Mouse (Mus musculus) G1E-ER4 (cell line): ENCODE measurements at regions not wholly inside any gene's neighbourhood (a gene's known extent, or its start where the extent isn't known, plus 50 kb on each side); places are given as distances from the start of the nearest gene placed in this dataset.

ENCODE experiments used
- GATA1 ChIP-seq: IDR thresholded peaks from one replicate; pipeline ENCODE4 v1.8.0; 2012; ENCODE audit warnings: low read length, inconsistent platforms

DNA sequence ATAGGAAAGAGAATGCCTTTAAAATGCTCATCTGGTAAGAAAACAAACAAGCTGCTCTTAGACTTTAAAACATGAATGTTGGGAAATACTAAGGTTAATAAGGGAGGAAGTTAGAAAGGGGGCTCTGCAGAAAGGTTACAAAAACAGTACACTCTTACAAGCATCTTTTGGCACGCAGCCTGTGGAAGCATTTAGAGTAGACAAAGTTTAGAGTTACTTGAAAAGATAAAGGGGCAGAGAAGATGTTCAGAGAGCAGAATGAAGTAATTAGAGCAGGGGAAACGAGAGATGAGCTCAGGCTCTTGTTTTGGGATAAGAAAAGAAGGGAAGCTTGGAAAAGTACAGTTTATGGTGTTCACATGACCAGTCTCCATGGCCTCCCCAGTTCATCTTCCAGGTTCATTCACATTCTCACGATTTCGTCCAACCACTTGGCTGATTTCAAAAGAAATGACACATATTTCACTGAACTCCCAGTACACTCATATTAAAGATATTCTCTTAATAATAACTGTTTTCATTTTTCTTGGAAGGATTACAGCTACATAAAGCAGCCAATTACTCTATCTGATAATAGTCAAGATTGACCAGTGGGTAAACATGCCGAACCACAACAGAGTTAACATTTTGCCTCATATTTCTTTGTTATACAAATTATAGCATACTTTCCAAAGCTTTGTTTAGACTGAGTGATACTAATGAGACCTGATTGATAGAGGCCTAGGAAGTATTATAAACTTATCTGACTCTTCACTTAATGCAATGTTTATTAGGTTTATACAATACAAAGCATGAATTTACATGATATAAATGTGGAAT is 1404.2 kb upstream of the Zeb2 start:
- no peak for TF ChIP-seq GATA1

DNA sequence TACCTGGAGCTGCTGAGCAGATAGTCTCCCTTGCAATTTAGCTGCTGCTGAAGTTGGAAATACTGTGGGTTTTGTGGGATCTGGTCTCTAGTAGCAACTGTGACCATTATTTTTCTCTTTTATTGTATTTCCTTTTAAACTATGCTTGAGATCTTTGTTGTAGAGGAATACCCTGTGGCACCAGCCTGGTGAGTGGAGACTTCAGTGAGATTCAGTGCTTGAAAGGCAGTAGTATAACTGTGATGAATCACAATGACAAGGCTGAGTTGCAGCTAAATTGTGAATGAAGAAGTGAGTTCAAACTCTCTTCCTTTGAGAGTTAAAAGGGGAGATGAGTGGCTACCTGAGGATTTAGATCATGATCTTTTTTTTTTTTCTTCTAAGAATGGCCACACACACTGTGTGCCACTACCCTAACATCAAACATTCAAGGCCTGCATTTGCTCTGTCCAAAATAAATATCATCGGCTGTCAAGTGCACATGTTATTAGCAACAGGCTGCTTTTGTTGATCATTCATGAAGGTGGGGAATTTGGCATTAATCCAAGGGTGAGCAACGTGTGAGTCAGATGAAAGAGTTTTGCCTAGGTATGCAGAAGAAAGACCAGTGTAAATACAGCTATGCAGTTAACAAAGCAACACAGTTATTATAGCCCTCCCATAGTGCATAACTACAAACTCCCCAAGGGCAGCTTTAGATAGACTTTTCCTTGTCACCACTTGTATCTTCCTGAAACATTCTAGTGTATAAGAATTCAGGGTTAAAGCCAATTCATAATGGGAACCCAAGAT is 1395.2 kb upstream of the Zeb2 start:
- TF ChIP-seq GATA1: no peak

DNA sequence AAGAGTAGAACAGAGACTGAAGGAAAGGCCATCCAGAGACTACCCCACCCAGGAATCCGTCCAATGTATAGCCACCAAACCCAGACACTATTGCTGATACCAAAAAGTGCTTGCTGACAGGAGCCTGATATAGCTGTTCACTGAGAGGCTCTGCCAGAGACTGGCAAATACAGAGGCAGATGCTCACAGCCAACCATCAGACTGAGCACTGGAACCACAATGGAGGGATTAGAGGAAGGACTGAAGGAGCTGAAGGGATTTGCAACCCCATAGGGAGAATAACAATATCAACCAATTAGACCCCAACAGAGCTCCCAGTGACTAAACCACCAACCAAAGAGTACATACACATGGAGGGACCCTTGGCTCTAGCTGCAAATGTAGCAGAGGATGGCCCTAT is 1389.8 kb upstream of the Zeb2 start:
- no peak for TF ChIP-seq GATA1

DNA sequence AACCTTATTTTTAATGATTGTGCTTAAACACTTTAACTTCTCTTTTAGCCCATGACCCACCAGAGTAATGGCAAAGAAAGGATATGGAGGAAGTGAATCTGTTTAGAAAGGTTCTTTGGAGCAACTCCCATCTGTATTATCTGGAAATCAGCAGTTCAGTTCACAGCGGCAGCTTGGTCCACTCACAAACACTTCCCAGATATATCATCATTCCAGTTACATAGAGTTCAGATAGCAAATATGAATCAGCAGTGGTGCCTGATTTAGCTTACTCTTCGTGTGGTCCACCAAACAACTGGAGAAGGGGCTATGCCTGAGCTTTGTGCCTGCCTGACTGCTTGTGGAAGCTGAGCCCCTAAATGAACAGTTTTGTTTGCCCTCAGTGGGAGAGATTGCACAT is 1385.9 kb upstream of the Zeb2 start:
- TF ChIP-seq GATA1: no peak

GRCm38 (mm10) chr2:46492299-46492698 is 1375.1 kb upstream of the Zeb2 start:
- no peak for TF ChIP-seq GATA1

- TF ChIP-seq GATA1: no peak
These were observed 1373.9 kb upstream of the Zeb2 start for GRCm38 (mm10) chr2:46491081-46491480.

DNA sequence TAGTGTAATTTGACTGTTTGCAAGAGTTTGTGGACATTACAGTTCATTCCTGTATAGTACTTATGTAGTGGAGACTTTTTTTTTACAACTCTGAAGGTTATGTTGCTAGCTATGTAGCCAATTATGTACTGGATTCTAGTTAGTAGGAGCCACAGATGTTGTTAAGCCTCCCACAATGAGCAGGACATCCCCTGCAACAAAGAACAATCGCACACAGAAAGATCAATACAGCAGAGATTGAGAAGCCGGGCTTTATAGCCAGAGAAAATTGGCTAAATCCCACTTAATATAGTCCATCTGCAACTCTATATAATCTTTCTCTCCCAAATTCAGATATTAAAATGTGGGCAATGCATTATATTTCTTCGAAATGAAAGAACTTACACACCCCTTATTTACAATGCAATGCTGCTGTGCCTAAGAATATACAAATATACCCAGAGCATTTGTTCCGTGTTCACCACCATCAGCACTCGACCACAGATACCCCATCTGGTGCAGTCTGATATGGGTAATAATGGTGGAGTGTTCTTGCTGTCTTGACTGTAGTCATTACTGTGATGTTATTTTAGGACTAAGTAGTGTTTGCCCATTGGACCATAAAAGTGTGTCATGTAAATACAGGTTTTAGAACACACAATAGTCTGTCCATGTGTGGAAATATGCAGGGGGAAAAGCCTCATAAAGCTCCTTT is 1351.9 kb upstream of the Zeb2 start:
- TF ChIP-seq GATA1: no peak

GRCm38 (mm10) chr2:46465389-46465788 is 1348.2 kb upstream of the Zeb2 start:
- no peak for TF ChIP-seq GATA1

DNA sequence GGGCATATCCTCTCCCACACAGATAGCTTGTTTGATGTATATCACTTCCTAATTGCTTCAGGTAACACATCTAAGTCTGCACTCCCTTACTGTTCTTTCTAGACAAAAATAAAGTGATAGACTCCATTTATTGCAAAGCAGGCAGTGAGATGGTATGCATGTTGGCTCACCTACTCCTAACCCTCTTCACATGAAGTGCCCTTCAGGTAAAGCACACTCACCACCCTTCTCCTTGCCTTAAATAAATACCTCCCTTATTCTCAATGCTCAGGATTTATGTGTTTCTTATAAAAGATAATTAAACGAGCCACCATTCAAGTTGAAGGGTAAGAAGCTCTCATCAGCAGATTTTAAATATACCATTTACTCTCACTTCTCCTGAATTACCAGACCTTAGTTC is 1347.7 kb upstream of the Zeb2 start:
- no peak for TF ChIP-seq GATA1

- no peak for TF ChIP-seq GATA1
These were observed 1345.5 kb upstream of the Zeb2 start for GRCm38 (mm10) chr2:46462670-46463069.

DNA sequence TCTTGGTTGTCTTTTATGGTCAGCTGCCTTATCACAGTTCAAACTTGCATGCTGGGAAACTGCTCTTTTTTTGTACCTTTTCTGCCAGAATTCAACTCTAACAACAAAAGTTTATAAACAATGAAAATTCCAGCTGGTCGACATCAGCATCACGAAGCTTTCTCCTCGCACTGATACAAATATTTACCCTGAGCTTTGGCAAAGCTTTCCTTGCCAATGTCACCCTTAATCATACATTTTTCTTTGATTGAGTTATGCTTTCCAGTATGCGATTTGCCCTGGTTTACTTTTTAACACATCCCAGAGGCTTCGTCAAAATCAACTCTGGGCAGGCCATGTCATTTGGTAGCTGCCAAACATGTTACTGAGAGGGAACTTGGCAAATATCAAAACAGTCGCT is 1333.5 kb upstream of the Zeb2 start:
- TF ChIP-seq GATA1: no peak

- no peak for TF ChIP-seq GATA1
These were observed 1328.1 kb upstream of the Zeb2 start for GRCm38 (mm10) chr2:46445306-46445705.

GRCm38 (mm10) chr2:46443686-46444180 is 1326.5 kb upstream of the Zeb2 start:
- no peak for TF ChIP-seq GATA1

DNA sequence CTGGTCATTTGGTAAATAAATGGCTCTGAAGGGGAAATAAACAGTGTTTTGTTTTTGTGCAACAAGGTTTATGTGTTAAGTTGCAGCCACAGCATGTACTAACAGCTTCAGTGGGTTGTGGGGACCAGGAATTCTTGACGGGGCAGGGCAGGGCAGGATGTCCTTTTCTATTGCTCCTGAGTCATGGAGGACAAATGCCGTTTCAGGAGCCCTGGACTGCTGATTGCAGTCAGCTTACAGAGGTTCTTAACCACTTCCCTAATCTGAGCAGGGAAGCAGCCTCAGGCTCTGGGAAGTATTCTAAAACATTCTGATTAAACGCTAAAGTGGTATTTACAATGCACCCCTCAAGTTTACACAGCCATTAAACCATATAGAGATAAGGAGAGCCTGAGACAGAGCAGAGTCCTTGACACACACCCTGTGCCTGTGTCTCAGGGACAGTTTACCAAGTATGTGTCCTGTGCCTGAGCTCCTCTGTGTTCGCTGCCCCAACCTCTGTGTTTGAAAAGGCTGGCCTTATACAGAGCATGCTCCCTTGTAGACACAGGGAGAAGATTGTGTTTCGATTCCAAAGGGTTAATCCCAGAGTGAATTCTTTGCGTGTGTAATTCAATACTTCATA is 1326.0 kb upstream of the Zeb2 start:
- TF ChIP-seq GATA1: no peak

DNA sequence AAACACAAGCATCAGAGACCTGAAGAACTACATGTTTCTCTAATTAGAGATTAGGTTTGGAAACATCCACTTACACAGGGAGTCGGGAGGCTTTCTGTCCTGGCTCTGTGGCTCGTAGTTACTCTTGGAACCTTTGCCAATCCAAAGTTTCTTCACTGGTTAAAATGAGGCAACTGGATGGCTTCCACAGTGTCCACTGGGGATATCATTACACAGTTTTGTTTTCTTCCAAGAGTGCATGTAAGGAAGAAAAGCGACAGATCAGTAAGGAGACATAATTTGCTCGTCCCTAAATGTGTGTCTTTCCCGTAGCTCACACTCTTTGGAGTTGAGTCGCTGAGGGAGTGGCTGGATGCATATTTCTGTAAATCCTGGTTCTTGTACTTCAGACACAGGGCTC is 1325.4 kb upstream of the Zeb2 start:
- TF ChIP-seq GATA1: no peak

- no peak for TF ChIP-seq GATA1
These were observed 1324.7 kb upstream of the Zeb2 start for GRCm38 (mm10) chr2:46441927-46442326.

DNA sequence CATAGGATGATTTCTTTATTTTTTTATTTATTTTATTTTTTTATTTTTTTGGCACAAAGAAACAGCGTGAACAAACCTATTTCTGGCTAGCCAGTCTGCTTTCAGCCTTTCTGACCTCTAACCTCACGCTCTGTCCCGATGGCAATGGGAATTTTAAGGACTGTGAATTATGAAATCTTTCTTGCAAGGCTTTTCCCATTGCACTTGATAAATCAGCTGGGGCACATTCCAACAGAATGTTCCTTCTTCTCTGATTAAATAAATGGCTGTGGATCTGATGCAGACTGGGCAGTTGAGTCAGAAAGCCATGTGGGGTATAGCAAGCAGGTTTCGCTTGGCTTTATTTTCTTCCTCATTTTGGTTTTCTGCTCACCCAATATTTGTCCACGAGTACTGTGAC is 1324.2 kb upstream of the Zeb2 start:
- no peak for TF ChIP-seq GATA1
